Mouse (Mus musculus) heart, adult 9 months (tissue): ENCODE measurements around the gene Runx1.

ENCODE experiments used
- DNase-seq, 2 experiments: peaks; one replicate each; pipeline ENCODE4 v3.0.0; 2022; ENCODE audit warnings: low spot score in 2 of 2

Gene Runx1

GRCm38 (mm10) chr16:92611641-92612149 lies 214.3 kb downstream of the Runx1 start:
- peak; percentile 41 to 63 for DNase-seq

GRCm38 (mm10) chr16:92610464-92610863 lies 215.5 kb downstream of the Runx1 start:
- no peak for DNase-seq

GRCm38 (mm10) chr16:92609717-92610077 lies 216.3 kb downstream of the Runx1 start:
- no peak for DNase-seq

GRCm38 (mm10) chr16:92609006-92609716 lies 216.8 kb downstream of the Runx1 start:
- no peak for DNase-seq

GRCm38 (mm10) chr16:92608180-92608960 lies 217.6 kb downstream of the Runx1 start:
- DNase-seq, result no peak

- DNase-seq, result no peak
Observed at GRCm38 (mm10) chr16:92606491-92606965, 219.4 kb downstream of the Runx1 start.

GRCm38 (mm10) chr16:92605606-92606490 lies 220.1 kb downstream of the Runx1 start:
- DNase-seq, result peak in 1 of 2 experiments; percentile 3

- no peak for DNase-seq
Observed at GRCm38 (mm10) chr16:92602504-92602903, 223.4 kb downstream of the Runx1 start.

- no peak for DNase-seq
Observed at GRCm38 (mm10) chr16:92601270-92601826, 224.6 kb downstream of the Runx1 start.

- DNase-seq, result no peak
Observed at GRCm38 (mm10) chr16:92599451-92599850, 226.5 kb downstream of the Runx1 start.

GRCm38 (mm10) chr16:92597655-92598054 lies 228.3 kb downstream of the Runx1 start:
- DNase-seq, result no peak

- no peak for DNase-seq
Observed at GRCm38 (mm10) chr16:92592207-92592606, 233.7 kb downstream of the Runx1 start.

GRCm38 (mm10) chr16:92591783-92592182 lies 234.2 kb downstream of the Runx1 start:
- no peak for DNase-seq

GRCm38 (mm10) chr16:92587836-92588235 lies 238.1 kb downstream of the Runx1 start:
- DNase-seq, result no peak

GRCm38 (mm10) chr16:92581767-92582166 lies 244.2 kb downstream of the Runx1 start:
- no peak for DNase-seq

GRCm38 (mm10) chr16:92580981-92581380 lies 245.0 kb downstream of the Runx1 start:
- no peak for DNase-seq

GRCm38 (mm10) chr16:92578915-92579653 lies 246.9 kb downstream of the Runx1 start:
- DNase-seq, result no peak

GRCm38 (mm10) chr16:92577381-92577780 lies 248.6 kb downstream of the Runx1 start:
- no peak for DNase-seq

- no peak for DNase-seq
Observed at GRCm38 (mm10) chr16:92575792-92576191, 250.2 kb downstream of the Runx1 start.

- DNase-seq, result no peak
Observed at GRCm38 (mm10) chr16:92573193-92573592, 252.8 kb downstream of the Runx1 start.

- no peak for DNase-seq
Observed at GRCm38 (mm10) chr16:92571246-92571645, 254.7 kb downstream of the Runx1 start.
